Mouse (Mus musculus) kidney, postnatal 0 days (tissue): Measurements from ENCODE around the gene Hmgb1. TPM values are rescaled to one million over a fixed set of nuclear protein-coding genes. Genes with fewer than 3 reads are reported as not detected.
A peak's percentile ranks its signal among the peaks of the same experiment; 100 is the strongest.

Experiments
- ATAC-seq: fragments of 200-750 bp; cut with Nextera tagmentation; replicated peaks from 2 replicates; pipeline ENCODE4 v1.8.0; 2017; ENCODE audit warnings: low read depth, moderate number of reproducible peaks, moderate TSS enrichment, moderate library complexity; ENCODE audit not compliant: low FRiP score
- DNase-seq: peaks from one replicate; pipeline ENCODE4 v3.0.0-alpha.2; 2016; ENCODE audit warnings: low spot score
- H3K27ac ChIP-seq: fragments of 300-500 bp; sonication (generic); 2 replicates; pipeline ENCODE4 v1.5.1; 2014; ENCODE audit warnings: mild to moderate bottlenecking
- H3K27me3 ChIP-seq: fragments of 300-500 bp; sonication (generic); 2 replicates; pipeline ENCODE4 v1.6.1; 2014; ENCODE audit warnings: low read length, mixed read lengths; ENCODE audit not compliant: insufficient read depth
- H3K36me3 ChIP-seq: fragments of 300-500 bp; sonication (generic); 2 replicates; pipeline ENCODE4 v1.6.1; 2014; ENCODE audit warnings: low read length, mixed read lengths; ENCODE audit not compliant: insufficient read depth
- H3K4me1 ChIP-seq: fragments of 300-500 bp; sonication (generic); replicated peaks from 2 replicates; pipeline ENCODE4 v1.6.1; 2014; ENCODE audit warnings: antibody characterized with exemption, low read length, mixed read lengths; ENCODE audit not compliant: insufficient read depth
- H3K4me2 ChIP-seq: fragments of 300-500 bp; sonication (generic); 2 replicates; pipeline ENCODE4 v1.6.1; 2014; ENCODE audit warnings: mild to moderate bottlenecking, low read length, moderate library complexity, mixed read lengths
- H3K4me3 ChIP-seq: fragments of 300-500 bp; sonication (generic); replicated peaks from 2 replicates; pipeline ENCODE4 v1.5.1; 2014; ENCODE audit warnings: low read depth, low read length
- H3K9ac ChIP-seq: fragments of 300-500 bp; sonication (generic); 2 replicates; pipeline ENCODE4 v1.6.1; 2014; ENCODE audit warnings: low read depth, low read length
- H3K9me3 ChIP-seq: fragments of 300-500 bp; sonication (generic); replicated peaks from 2 replicates; pipeline ENCODE4 v1.6.1; 2016; ENCODE audit warnings: low read length, inconsistent platforms, mixed read lengths
- CTCF ChIP-seq: IDR thresholded peaks from 2 replicates; pipeline ENCODE4 v1.5.1; 2016; ENCODE audit warnings: antibody characterized with exemption, low read depth, mild to moderate bottlenecking, moderate library complexity
- WGBS: fragments of 180-500 bp; shearing (Covaris S2); extraction: QIAGEN DNeasy Blood & Tissue Kit; methylation state at CpG from one replicate; pipeline ENCODE4 v1.1.7; 2014; 5-methylcytosine and 5-hydroxymethylcytosine counted together
- polyA plus RNA-seq: library from polyadenylated mRNA; unstranded; fragments of >200 nt; fragmentation: Nextera tagmentation; extraction: Ambion mirVana; gene quantifications from 2 replicates; pipeline ENCODE4 v1.2.1, GENCODE M21; 2015

Hmgb1 gene
- polyA plus RNA-seq, 1 experiment from 2014 or later = 1,196 TPM

- Histone ChIP-seq H3K4me1 (peaks cover 3% of the 10 kb centered on the region; the same call in 1 of the 2 replicates), H3K27ac (no peak overlapping the region), H3K36me3 (no peaks in the 10 kb centered on the region), H3K4me2 (no peak overlapping the region), H3K9me3 (no peaks in the 10 kb centered on the region), H3K4me3 (no peak overlapping the region), H3K27me3 (no peaks in the 10 kb centered on the region), H3K9ac (no peak overlapping the region)
- TF ChIP-seq CTCF = no peak
- WGBS = 68% methylated on average over 16 of the region's 16 CpGs
- ATAC-seq = no peak
- no peak for DNase-seq
Measured at GRCm38 (mm10) chr5:149020681-149021062, 163.6 kb downstream of the Hmgb1 start.

- 35% methylated on average over 18 of the region's 18 CpGs for WGBS
- H3K4me2 ChIP-seq = no peak overlapping the region
- ATAC-seq (no peak), DNase-seq (no peak)
- no peak overlapping the region for H3K4me3 ChIP-seq
- H3K9me3 ChIP-seq = no peaks in the 10 kb centered on the region
- H3K4me1 ChIP-seq = peaks cover 3% of the 10 kb centered on the region; the same call in 1 of the 2 replicates
- no peak overlapping the region for H3K27ac ChIP-seq
- H3K36me3 ChIP-seq = no peaks in the 10 kb centered on the region
- H3K9ac ChIP-seq = no peak overlapping the region
- TF ChIP-seq CTCF = no peak
- H3K27me3 ChIP-seq = no peaks in the 10 kb centered on the region
Measured at GRCm38 (mm10) chr5:149020059-149020680, 164.1 kb downstream of the Hmgb1 start.

DNA sequence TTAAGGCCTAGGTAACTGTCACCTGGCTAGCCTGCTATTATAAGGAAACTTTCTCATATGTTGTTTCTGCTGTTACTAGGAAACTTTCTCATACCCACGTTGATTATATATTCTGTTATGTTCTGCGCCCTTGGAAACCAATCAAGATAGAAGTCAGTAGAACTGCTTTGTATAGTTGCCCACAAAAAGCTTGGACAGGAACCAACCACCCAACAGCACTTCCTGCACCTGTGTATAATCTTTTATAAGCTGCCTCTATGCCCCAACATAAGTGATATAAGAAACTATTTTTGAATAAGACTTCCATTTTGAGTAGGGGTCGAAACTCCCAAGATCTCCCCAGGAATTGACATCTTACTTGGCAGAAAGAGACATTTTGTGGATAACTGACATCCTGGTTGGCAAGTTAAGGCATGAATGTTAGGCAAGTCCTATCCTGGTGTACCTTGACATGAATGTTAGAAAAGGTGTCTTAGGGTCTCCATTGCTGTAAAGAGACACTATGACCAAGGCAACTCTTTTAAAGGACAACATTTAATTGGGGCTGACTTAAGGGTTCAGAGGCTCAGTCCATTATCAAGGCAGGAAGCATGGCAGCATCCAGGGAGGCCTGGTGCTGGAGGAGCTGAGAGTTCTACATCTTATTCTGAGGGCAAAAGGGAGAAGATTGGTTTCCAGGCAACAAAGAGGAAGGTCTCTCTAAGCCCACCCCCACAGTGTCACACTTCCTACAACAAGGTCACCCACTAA lies 166.4 kb downstream of the Hmgb1 start:
- H3K27ac ChIP-seq = no peak overlapping the region
- no peaks in the 10 kb centered on the region for H3K36me3 ChIP-seq
- H3K9me3 ChIP-seq = no peaks in the 10 kb centered on the region
- no peak for DNase-seq
- H3K9ac ChIP-seq = no peak overlapping the region
- no peak for ATAC-seq
- WGBS = 75% methylated on average over 3 of the region's 3 CpGs
- H3K27me3 ChIP-seq = no peaks in the 10 kb centered on the region
- H3K4me2 ChIP-seq = no peak overlapping the region
- no peak for TF ChIP-seq CTCF
- H3K4me3 ChIP-seq = no peak overlapping the region
- peaks cover 3% of the 10 kb centered on the region; the same call in 1 of the 2 replicates for H3K4me1 ChIP-seq

- no peak overlapping the region for H3K4me2 ChIP-seq
- peaks cover 3% of the 10 kb centered on the region; the same call in 1 of the 2 replicates for H3K4me1 ChIP-seq
- no peaks in the 10 kb centered on the region for H3K27me3 ChIP-seq
- WGBS = 91% methylated on average over 3 of the region's 3 CpGs
- no peak overlapping the region for H3K27ac ChIP-seq
- no peak overlapping the region for H3K9ac ChIP-seq
- H3K9me3 ChIP-seq = no peaks in the 10 kb centered on the region
- no peak overlapping the region for H3K4me3 ChIP-seq
- ATAC-seq = no peak
- no peak for DNase-seq
- TF ChIP-seq CTCF = no peak
- no peaks in the 10 kb centered on the region for H3K36me3 ChIP-seq
Measured at GRCm38 (mm10) chr5:149017181-149017580, 167.1 kb downstream of the Hmgb1 start.

DNA sequence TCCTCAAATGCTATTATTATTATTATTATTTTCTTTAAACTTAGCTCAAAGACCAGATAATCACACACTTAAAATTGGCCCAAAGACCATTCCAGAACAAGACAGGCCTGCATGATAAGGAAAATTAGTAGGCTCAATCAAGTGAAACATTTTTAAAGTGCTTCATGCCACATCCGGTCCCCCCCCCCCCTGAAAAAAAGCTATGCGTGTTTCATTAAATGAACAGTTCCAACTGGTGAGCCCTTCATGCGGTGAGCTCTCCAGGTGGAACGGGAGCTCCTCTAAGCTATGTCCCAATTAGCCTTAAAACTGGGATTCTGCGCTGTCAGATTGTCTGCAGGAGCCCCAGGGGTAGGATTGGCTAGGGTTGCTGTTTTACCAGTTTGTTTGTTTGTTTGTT lies 168.0 kb downstream of the Hmgb1 start:
- no peak for DNase-seq
- H3K36me3 ChIP-seq = no peaks in the 10 kb centered on the region
- H3K9me3 ChIP-seq = no peaks in the 10 kb centered on the region
- H3K9ac ChIP-seq = no peak overlapping the region
- no peak for ATAC-seq
- H3K27ac ChIP-seq = no peak overlapping the region
- 63% methylated on average over 5 of the region's 5 CpGs for WGBS
- peak overlapping the region; percentile 55; the same call in 1 of the 2 replicates for H3K4me3 ChIP-seq
- peak overlapping the region; percentile 96 for H3K4me2 ChIP-seq
- H3K4me1 ChIP-seq = peaks cover 3% of the 10 kb centered on the region; the same call in 1 of the 2 replicates
- H3K27me3 ChIP-seq = no peaks in the 10 kb centered on the region
- TF ChIP-seq CTCF = no peak

DNA sequence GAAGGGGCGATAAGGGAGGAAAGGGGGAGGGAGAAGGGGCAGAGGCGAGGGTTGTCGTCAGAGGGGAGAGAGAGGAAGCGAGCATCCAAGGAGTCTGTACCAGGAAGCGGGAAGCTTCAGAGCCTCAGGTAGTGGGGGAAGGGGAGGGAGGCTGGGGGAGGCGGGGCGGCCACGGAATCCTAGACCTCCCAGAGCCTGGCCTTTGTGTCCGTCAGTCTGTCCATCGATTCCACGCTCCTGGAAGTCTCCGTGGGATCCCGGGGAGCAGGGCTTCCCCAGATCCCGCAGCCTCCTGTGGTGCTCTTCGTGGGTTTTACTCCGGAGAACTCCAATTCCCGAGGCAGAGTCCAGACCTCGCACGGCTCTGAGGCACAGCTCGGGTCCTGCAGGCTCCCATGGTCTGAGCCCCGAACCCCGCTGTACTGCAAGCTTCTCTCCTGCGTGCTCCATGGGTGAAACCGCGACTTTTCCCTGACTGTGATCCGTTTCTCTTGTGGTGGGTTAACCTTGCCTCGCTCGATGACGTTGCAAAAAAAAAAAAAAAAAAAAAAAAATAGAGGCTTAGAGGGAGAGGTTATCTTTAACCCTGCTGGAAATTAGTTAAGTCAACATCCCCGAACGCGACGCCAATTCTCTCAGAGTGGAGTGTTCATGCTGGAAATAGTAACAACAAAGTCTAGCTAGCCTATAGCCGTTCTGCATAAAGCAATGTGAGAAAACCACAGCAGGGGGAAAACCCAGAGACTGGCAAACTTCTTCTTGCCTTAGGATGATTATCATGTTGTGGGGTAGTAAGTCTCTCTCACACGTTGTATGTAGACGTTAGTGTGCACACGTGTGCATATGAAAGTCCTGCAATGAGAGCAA lies 168.7 kb downstream of the Hmgb1 start:
- Histone ChIP-seq H3K27ac (peak overlapping the region; percentile 60; the same call in 1 of the 2 replicates), H3K9me3 (no peaks in the 10 kb centered on the region), H3K4me3 (peak overlapping the region; percentile 55), H3K4me1 (no peaks in the 10 kb centered on the region; the same call in 1 of the 2 replicates), H3K27me3 (no peaks in the 10 kb centered on the region), H3K9ac (peak overlapping the region; percentile 75), H3K36me3 (no peaks in the 10 kb centered on the region), H3K4me2 (peak overlapping the region; percentile 96)
- ATAC-seq = peak; percentile 78; the same call in 1 of the 2 replicates
- peak; percentile 73 for DNase-seq
- TF ChIP-seq CTCF = no peak
- 2% methylated on average over 34 of the region's 37 CpGs for WGBS
